Mouse (Mus musculus) megakaryocyte, embryonic 14.5 days (primary cell): ENCODE data around the gene BC055324.

Experiments used
- FLI1 ChIP-seq: IDR thresholded peaks from 2 replicates; pipeline ENCODE4 v1.6.1; 2012; ENCODE audit warnings: low read length, inconsistent platforms, mixed read lengths
- GATA1 ChIP-seq: IDR thresholded peaks from 3 replicates; pipeline ENCODE4 v1.6.1; 2012; ENCODE audit warnings: mixed read lengths, low read length, inconsistent platforms, borderline replicate concordance

DNA sequence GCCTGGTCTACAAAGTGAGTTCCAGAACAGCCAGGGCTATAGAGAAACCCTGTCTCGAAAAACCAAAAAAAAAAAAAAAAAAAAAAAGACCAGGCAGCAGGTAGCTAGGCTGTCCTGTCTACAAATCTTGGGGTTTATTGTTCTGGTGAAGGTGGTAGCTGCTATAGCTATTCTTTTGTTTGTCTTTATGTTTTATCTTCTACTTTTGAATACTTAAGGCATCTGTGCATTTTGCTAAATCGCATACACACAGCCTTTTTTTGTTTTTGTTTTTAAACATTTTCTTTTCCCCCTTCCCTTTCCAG is 965 bp upstream of the BC055324 start:
- no peak for TF ChIP-seq FLI1
- no peak for TF ChIP-seq GATA1
